Mouse (Mus musculus): Measurements from ENCODE around the gene Zfp212. TPM values are rescaled to one million over a fixed set of nuclear protein-coding genes. Genes with fewer than 3 reads are reported as not detected.

Zfp212 gene
- total and polyA plus RNA-seq, 2 experiments from 2014 or later: 13.4 to 21.8 TPM

- no peaks in the 10 kb centered on the region for H3K27me3 ChIP-seq (ENCODE audit: insufficient read depth, low read length)
- ATAC-seq (ENCODE audit: low FRiP score) (no peak), DNase-seq (ENCODE audit: low spot score) (no peak)
- peaks cover 28% of the 10 kb centered on the region for H3K36me3 ChIP-seq (ENCODE audit: insufficient read depth, low read length)
- no peak overlapping the region; the same call in 1 of the 2 replicates for H3K27ac ChIP-seq (ENCODE audit: low read depth, low read length)
- peak overlapping the region; percentile 81 for H3K4me2 ChIP-seq (ENCODE audit: low read depth, low read length, poor library complexity, severe bottlenecking)
- H3K4me1 ChIP-seq (ENCODE audit: insufficient read depth, low read length): peaks cover 8% of the 10 kb centered on the region; the same call in 1 of the 2 replicates
- H3K4me3 ChIP-seq (ENCODE audit: low read depth, low read length): peak overlapping the region; percentile 94
- peak overlapping the region; percentile 96 for H3K9ac ChIP-seq (replicated peaks; ENCODE audit: low read length, poor library complexity, severe bottlenecking)
- no peaks in the 10 kb centered on the region for H3K9me3 ChIP-seq (ENCODE audit: low read length)
- 43% methylated on average over 3 of the region's 3 CpGs for WGBS
- TF ChIP-seq CTCF (IDR thresholded peaks at IDR 0.05): no peak
Measured at GRCm38 (mm10) chr6:47878593-47878992, 41.7 kb upstream of the Zfp212 start.

GRCm38 (mm10) chr6:47879049-47879716 lies 41.1 kb upstream of the Zfp212 start:
- 66% methylated on average over 4 of the region's 4 CpGs for WGBS
- no peak for DNase-seq (ENCODE audit: low spot score)
- Histone ChIP-seq H3K4me1 (ENCODE audit: insufficient read depth, low read length) (peaks cover 8% of the 10 kb centered on the region; the same call in 1 of the 2 replicates), H3K36me3 (ENCODE audit: insufficient read depth, low read length) (peaks cover 33% of the 10 kb centered on the region), H3K4me2 (ENCODE audit: low read depth, low read length, poor library complexity, severe bottlenecking) (peak overlapping the region; percentile 81), H3K9ac (replicated peaks; ENCODE audit: low read length, poor library complexity, severe bottlenecking) (peak overlapping the region; percentile 96), H3K27me3 (ENCODE audit: insufficient read depth, low read length) (no peaks in the 10 kb centered on the region), H3K9me3 (ENCODE audit: low read length) (no peaks in the 10 kb centered on the region), H3K4me3 (ENCODE audit: low read depth, low read length) (peak overlapping the region; percentile 94; the same call in 1 of the 2 replicates), H3K27ac (ENCODE audit: low read depth, low read length) (no peak overlapping the region)
- TF ChIP-seq CTCF (IDR thresholded peaks at IDR 0.05): no peak
- no peak for ATAC-seq (ENCODE audit: low FRiP score)

- Histone ChIP-seq H3K36me3 (ENCODE audit: insufficient read depth, low read length) (peaks cover 40% of the 10 kb centered on the region), H3K4me2 (ENCODE audit: low read depth, low read length, poor library complexity, severe bottlenecking) (no peak overlapping the region), H3K27ac (ENCODE audit: low read depth, low read length) (no peak overlapping the region), H3K9ac (replicated peaks; ENCODE audit: low read length, poor library complexity, severe bottlenecking) (no peak overlapping the region), H3K4me1 (ENCODE audit: insufficient read depth, low read length) (peaks cover 8% of the 10 kb centered on the region; the same call in 1 of the 2 replicates), H3K27me3 (ENCODE audit: insufficient read depth, low read length) (no peaks in the 10 kb centered on the region), H3K9me3 (ENCODE audit: low read length) (no peaks in the 10 kb centered on the region), H3K4me3 (ENCODE audit: low read depth, low read length) (no peak overlapping the region)
- 96% methylated on average over 10 of the region's 10 CpGs for WGBS
- no peak for ATAC-seq (ENCODE audit: low FRiP score)
- DNase-seq (ENCODE audit: low spot score): no peak
- TF ChIP-seq CTCF (IDR thresholded peaks at IDR 0.05): no peak
Measured at GRCm38 (mm10) chr6:47880166-47880565, 40.1 kb upstream of the Zfp212 start.

- DNase-seq (ENCODE audit: low spot score) (no peak), ATAC-seq (ENCODE audit: low FRiP score) (no peak)
- H3K4me2 ChIP-seq (ENCODE audit: low read depth, low read length, poor library complexity, severe bottlenecking): no peak overlapping the region
- 89% methylated on average over 8 of the region's 8 CpGs for WGBS
- no peak overlapping the region for H3K9ac ChIP-seq (replicated peaks; ENCODE audit: low read length, poor library complexity, severe bottlenecking)
- H3K4me3 ChIP-seq (ENCODE audit: low read depth, low read length): no peak overlapping the region
- H3K36me3 ChIP-seq (ENCODE audit: insufficient read depth, low read length): peaks cover 51% of the 10 kb centered on the region
- no peaks in the 10 kb centered on the region for H3K27me3 ChIP-seq (ENCODE audit: insufficient read depth, low read length)
- H3K9me3 ChIP-seq (ENCODE audit: low read length): no peaks in the 10 kb centered on the region
- TF ChIP-seq CTCF (IDR thresholded peaks at IDR 0.05): no peak
- H3K27ac ChIP-seq (ENCODE audit: low read depth, low read length): no peak overlapping the region
- no peaks in the 10 kb centered on the region for H3K4me1 ChIP-seq (ENCODE audit: insufficient read depth, low read length)
Measured at GRCm38 (mm10) chr6:47888812-47889383, 31.4 kb upstream of the Zfp212 start.

GRCm38 (mm10) chr6:47899416-47899815 lies 20.9 kb upstream of the Zfp212 start:
- TF ChIP-seq CTCF (IDR thresholded peaks at IDR 0.05): no peak
- no peaks in the 10 kb centered on the region for H3K9me3 ChIP-seq (ENCODE audit: low read length)
- H3K27ac ChIP-seq (ENCODE audit: low read depth, low read length): no peak overlapping the region
- 96% methylated on average over 6 of the region's 6 CpGs for WGBS
- H3K4me3 ChIP-seq (ENCODE audit: low read depth, low read length): no peak overlapping the region
- peaks cover 36% of the 10 kb centered on the region for H3K36me3 ChIP-seq (ENCODE audit: insufficient read depth, low read length)
- H3K9ac ChIP-seq (replicated peaks; ENCODE audit: low read length, poor library complexity, severe bottlenecking): no peak overlapping the region
- H3K4me1 ChIP-seq (ENCODE audit: insufficient read depth, low read length): no peaks in the 10 kb centered on the region
- ATAC-seq (ENCODE audit: low FRiP score) (no peak), DNase-seq (ENCODE audit: low spot score) (no peak)
- H3K4me2 ChIP-seq (ENCODE audit: low read depth, low read length, poor library complexity, severe bottlenecking): no peak overlapping the region
- H3K27me3 ChIP-seq (ENCODE audit: insufficient read depth, low read length): no peaks in the 10 kb centered on the region

GRCm38 (mm10) chr6:47903587-47903986 lies 16.7 kb upstream of the Zfp212 start:
- 77% methylated on average over 4 of the region's 4 CpGs for WGBS
- DNase-seq (ENCODE audit: low spot score): peak; percentile 15
- Histone ChIP-seq H3K27me3 (ENCODE audit: insufficient read depth, low read length) (no peaks in the 10 kb centered on the region), H3K4me2 (ENCODE audit: low read depth, low read length, poor library complexity, severe bottlenecking) (no peak overlapping the region), H3K4me1 (ENCODE audit: insufficient read depth, low read length) (no peaks in the 10 kb centered on the region), H3K9ac (replicated peaks; ENCODE audit: low read length, poor library complexity, severe bottlenecking) (no peak overlapping the region), H3K4me3 (ENCODE audit: low read depth, low read length) (no peak overlapping the region), H3K27ac (ENCODE audit: low read depth, low read length) (no peak overlapping the region), H3K36me3 (ENCODE audit: insufficient read depth, low read length) (peaks cover 51% of the 10 kb centered on the region), H3K9me3 (ENCODE audit: low read length) (no peaks in the 10 kb centered on the region)
- no peak for TF ChIP-seq CTCF (IDR thresholded peaks at IDR 0.05)
- ATAC-seq (ENCODE audit: low FRiP score): no peak

Data from midbrain, postnatal 0 days (tissue).